Mouse (Mus musculus): Measurements from ENCODE around the gene Gm20388.

Gm20388 gene

GRCm38 (mm10) chr8:124230496-124231175 is 4320.0 kb downstream of the Gm20388 start:
- no peak for DNase-seq (ENCODE audit: low spot score in 2 of 2)

DNA sequence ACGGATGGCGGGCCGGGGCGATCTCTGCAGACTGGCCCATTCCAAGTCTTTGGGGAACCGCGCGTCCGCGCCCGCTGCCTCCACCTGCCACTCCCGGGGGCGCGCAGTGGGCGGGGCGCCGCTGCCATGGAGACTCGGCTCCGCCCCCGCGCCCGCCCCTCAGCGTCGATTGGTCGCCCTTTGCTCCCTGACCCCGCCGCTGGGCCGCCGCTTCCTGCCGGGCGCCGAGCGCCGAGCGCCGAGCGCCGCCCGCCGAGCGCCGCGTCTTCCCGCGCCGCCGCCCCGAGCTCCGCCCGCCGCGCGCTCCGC is 4320.5 kb downstream of the Gm20388 start, which contains the start of gene Galnt2:
TSS of gene Galnt2 (plus strand) at position 216 of the 309 bp plus-strand sequence.
- DNase-seq (ENCODE audit: low spot score in 2 of 2), result peak; percentile 84 to 93

GRCm38 (mm10) chr8:124231485-124232279 is 4321.0 kb downstream of the Gm20388 start:
- DNase-seq (ENCODE audit: low spot score in 2 of 2), result peak; percentile 58 to 78

DNA sequence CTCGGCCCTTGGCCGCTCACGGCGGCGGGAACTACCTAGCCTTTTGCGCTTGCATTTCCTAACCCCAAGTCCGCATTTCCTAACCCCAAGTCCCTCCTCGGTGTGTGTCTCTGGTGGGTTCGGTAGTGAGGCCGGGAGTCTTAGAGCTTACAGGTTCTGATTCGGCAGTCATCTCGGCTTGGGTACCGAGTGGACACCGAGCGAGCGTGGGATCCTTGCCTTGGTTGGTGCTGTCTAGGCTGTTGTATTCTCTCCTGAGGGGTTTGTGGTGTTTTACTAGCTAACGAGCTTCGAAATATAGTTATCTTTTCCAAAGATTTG is 4321.6 kb downstream of the Gm20388 start:
- no peak for DNase-seq (ENCODE audit: low spot score in 2 of 2)

DNA sequence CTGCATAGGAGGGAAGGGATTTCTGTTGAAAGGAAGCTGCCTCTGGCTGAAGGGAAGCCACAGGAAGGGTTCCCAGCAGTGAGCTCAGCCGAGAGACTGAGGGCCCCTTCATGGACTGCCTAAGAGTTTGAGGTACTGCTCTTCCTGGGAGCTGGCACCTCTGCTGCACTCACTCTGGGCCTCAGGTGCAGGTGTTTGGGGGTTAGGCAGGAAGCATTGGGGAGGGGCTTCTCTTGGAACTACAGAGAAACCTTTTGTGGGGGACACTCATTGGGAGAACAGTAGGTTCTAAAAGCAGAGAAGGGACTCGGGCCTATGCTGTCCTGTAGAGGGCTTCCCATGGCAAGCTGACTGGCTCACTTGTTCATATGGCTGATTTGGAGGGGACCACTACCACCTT is 4323.9 kb downstream of the Gm20388 start:
- no peak for DNase-seq (ENCODE audit: low spot score in 2 of 2)

- no peak for DNase-seq (ENCODE audit: low spot score in 2 of 2)
Observed at GRCm38 (mm10) chr8:124235536-124235935, 4324.9 kb downstream of the Gm20388 start.

- DNase-seq (ENCODE audit: low spot score in 2 of 2), result no peak
Observed at GRCm38 (mm10) chr8:124239350-124239749, 4328.7 kb downstream of the Gm20388 start.

DNA sequence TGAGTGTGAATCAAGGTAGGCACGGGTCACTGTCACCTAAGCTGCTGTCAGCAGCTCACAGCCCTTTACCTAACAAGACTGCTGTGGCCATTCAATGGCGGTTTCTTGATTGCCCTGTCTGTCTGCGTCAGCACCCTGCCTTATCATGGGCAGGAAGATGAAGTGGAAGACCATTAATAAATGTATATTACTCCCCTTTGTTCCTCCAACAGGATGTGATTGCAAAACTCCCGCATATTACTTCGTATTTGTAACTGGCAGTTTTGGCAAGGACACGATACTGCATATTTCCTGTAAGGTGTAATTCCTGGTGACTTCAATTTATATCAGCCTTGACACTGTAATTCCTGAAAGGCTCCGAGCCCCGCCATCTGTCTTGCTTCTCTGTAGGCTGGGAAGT is 4330.3 kb downstream of the Gm20388 start:
- no peak for DNase-seq (ENCODE audit: low spot score in 2 of 2)

GRCm38 (mm10) chr8:124242208-124242607 is 4331.6 kb downstream of the Gm20388 start:
- DNase-seq (ENCODE audit: low spot score in 2 of 2), result no peak

DNA sequence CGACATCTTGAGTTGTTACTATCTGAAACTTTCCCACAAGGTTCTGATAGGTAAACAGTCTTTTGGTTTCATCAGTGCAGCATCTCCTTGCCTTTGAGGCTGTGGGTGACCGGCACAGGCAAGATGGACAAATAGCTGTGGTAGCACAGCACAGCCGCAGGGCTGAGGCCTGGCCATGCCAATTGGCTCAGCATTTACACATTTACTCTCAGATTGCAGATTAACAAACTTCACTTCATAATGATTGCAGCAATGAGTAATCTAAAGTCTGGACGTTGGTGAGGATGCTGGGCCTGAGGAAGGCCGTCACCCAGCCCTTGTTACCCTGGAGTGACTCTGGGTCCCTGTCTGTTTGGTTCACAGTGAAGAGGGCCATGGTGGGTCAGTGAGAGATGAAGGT is 4332.3 kb downstream of the Gm20388 start:
- no peak for DNase-seq (ENCODE audit: low spot score in 2 of 2)

GRCm38 (mm10) chr8:124247581-124247980 is 4336.9 kb downstream of the Gm20388 start:
- DNase-seq (ENCODE audit: low spot score in 2 of 2), result no peak

DNA sequence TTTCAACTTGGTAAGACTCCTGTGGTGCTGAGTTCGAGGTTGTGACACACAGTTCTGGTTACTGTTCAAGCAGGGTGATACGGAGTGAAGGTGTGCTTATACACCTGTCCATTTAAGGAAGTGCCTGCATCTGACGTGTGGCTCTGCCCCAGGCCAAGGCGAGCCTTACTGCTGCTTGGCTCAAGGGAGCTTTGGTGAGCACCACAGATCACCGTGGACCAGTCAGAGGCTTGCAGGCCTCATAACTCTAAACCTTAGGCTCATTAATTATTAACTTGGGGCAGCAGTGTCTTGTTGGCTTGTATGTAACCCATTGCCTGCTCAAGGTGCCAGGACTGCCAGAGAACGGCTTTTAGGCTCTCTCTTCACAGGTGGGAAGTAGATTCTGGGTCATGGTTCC is 4338.0 kb downstream of the Gm20388 start:
- no peak for DNase-seq (ENCODE audit: low spot score in 2 of 2)

- no peak for DNase-seq (ENCODE audit: low spot score in 2 of 2)
Observed at GRCm38 (mm10) chr8:124250255-124250654, 4339.6 kb downstream of the Gm20388 start.

DNA sequence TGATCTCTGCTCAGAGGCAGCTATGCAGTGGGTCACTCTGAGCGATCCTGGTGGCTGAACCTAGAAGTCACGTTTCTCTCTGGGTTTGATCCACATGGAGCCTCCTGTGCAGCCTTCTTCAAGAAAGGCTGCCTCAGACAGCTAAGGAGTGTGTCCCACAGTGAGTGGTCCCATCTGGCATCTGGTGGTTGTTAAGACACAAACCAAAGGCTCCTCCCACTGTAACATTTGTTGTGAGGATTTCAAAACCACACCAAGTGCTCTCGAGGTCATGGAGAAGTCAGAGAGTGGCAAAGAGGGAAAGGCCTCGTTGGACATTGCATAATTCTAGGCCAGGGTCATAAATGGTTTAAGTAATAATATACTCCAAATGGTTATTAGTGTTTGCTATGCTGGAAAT is 4340.1 kb downstream of the Gm20388 start:
- no peak for DNase-seq (ENCODE audit: low spot score in 2 of 2)

DNA sequence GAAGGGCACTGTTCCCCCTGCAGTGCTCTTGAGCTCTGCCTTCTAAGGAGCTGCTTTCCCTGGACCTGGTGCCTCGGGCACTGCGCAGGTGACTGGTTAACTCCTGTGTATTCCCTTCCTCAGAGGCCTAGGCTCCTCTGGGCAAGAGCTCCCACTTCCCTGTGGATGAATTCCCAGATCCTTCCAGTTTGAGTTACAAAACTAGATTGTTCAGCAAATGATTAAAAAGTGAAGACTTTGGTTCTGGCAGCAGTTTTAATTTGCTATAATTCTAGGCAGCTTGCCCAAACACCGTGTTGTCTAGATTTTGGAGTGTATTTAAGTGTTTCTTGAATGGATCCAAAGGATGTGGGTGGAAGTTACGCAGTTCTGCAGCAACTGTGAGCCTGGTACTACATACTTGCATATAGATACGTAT is 4341.9 kb downstream of the Gm20388 start:
- no peak for DNase-seq (ENCODE audit: low spot score in 2 of 2)

GRCm38 (mm10) chr8:124253939-124254338 is 4343.3 kb downstream of the Gm20388 start:
- DNase-seq (ENCODE audit: low spot score in 2 of 2), result no peak

- DNase-seq (ENCODE audit: low spot score in 2 of 2), result no peak
Observed at GRCm38 (mm10) chr8:124256841-124257240, 4346.2 kb downstream of the Gm20388 start.

DNA sequence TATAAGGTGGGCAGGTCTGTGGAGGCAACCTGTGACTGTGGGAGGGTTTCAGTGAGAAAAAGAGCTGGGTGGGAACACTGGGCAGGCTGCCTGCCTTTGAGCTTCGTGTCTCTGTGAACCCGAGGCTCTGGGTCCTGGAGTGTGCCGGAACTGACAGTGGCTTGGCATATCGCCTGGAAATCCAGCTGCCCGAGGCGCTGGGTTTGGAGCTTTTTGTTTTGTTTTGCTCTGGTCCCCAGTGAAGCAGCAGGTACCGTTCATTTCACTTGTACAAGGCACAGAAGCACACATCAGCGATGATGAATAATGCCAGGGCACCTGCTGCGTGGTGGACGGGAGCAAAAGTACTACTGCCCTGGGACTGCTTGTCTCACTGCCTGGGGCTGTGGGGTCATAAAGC is 4346.7 kb downstream of the Gm20388 start:
- no peak for DNase-seq (ENCODE audit: low spot score in 2 of 2)

DNA sequence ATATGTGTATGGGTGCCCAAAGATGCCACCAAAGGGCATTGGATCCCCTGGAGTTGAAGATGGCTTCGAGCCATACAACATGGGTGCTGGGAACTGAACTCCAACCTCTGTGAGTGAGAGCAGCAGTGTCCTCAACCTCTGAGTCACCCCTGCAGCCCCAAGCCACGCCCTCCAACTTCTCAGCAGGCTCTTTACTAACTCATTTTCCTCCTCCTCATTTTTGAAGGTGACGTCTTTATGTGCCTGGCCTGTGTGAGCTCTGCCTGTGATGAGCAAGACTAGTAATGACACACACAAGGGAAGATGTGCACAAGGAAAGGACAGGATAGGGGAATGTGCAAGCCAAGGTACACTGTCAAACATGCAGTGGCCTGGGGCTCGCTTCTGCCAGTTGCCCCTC is 4348.5 kb downstream of the Gm20388 start:
- DNase-seq (ENCODE audit: low spot score in 2 of 2), result no peak

DNA sequence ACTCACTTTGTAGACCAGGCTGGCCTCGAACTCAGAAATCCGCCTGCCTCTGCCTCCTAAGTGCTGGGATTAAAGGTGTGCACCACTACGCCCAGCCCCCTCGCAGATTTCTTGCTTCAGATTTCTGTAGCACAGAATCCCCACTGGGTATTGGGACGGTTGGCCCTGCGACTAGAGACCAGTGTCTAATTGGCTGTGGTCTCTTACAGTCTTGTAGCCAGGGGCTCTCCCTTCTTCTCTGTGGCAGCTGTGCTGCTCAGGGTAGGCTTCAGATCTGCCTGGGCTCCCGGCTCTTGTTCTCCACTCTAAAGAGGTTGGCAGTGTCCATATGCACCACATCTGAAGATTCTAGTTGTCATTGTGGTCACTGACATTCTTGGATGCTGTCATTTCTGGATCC is 4349.3 kb downstream of the Gm20388 start:
- DNase-seq (ENCODE audit: low spot score in 2 of 2), result no peak

- DNase-seq (ENCODE audit: low spot score in 2 of 2), result no peak
Observed at GRCm38 (mm10) chr8:124260371-124260770, 4349.7 kb downstream of the Gm20388 start.

DNA sequence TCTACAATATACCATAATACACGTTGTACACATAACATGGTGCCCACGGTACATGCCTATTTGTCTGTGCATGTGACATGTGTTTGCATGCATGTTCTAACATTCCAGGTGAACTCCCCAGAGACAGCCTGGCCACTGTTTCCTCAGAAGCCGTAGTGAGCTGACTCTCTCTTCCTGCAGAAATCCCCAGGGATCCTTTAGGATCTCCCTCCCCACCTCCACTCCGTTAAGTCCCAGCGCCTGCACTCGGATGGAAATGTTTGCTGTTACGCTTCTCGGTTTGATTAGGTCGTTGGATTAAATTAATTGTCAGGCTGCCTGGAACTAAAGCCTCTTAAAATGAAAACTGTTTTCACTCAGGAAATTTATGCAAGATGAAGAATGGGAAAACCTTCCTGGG is 4352.4 kb downstream of the Gm20388 start:
- no peak for DNase-seq (ENCODE audit: low spot score in 2 of 2)

- DNase-seq (ENCODE audit: low spot score in 2 of 2), result no peak
Observed at GRCm38 (mm10) chr8:124264032-124264431, 4353.4 kb downstream of the Gm20388 start.

DNA sequence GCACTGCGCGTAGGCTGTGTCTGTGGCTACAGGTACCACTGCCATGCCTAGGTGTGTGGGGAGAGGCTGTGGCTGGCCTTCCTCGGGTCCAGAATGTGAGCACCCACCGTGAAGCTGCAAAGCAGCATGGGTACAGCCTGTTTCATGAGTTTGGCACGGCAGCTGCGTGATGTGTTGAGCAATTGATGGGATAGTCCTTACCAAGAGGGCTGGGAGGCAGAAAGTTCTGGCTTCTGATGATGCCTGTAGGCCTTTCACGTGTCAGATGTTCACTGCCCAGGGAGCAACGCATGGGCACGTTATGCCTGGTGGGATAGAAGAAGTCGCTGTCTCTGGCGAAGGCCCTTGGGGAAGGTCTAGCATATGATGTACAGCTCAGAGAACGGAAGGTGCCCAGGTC is 4354.0 kb downstream of the Gm20388 start:
- no peak for DNase-seq (ENCODE audit: low spot score in 2 of 2)
